Mouse (Mus musculus) heart, embryonic 14.5 days (tissue): ENCODE results near the gene Cxcl16. TPM values are rescaled to one million over a fixed set of nuclear protein-coding genes. Genes with fewer than 3 reads are reported as not detected.

Experiments
- ATAC-seq: fragments of 200-750 bp; cut with Nextera tagmentation; 2 replicates; pipeline ENCODE4 v1.8.0; 2017; ENCODE audit warnings: low read depth, moderate TSS enrichment; ENCODE audit not compliant: insufficient number of reproducible peaks, insufficient read depth, low FRiP score
- H3K27ac ChIP-seq, 2 experiments: fragments of 200-500 bp in 1 of 2; fragments of 300-500 bp in 1 of 2; sonication (generic) in 1 of 2; replicated peaks in 1 of 2; 2 replicates each; pipeline ENCODE4 v1.5.1; 2012 to 2014; ENCODE audit warnings: low read depth in 2 of 2, low read length in 2 of 2, control low read depth in 1 of 2, mild to moderate bottlenecking in 1 of 2, mixed read lengths in 1 of 2; ENCODE audit not compliant: control insufficient read depth in 1 of 2, insufficient read depth in 1 of 2
- H3K27me3 ChIP-seq: fragments of 300-500 bp; sonication (generic); 2 replicates; pipeline ENCODE4 v1.6.1; 2014; ENCODE audit warnings: mild to moderate bottlenecking, low read length, control low read depth; ENCODE audit not compliant: control insufficient read depth, insufficient read depth
- H3K36me3 ChIP-seq: fragments of 300-500 bp; sonication (generic); 2 replicates; pipeline ENCODE4 v1.6.1; 2014; ENCODE audit warnings: mild to moderate bottlenecking, control low read depth, low read length, mixed read lengths; ENCODE audit not compliant: control insufficient read depth, insufficient read depth
- H3K4me1 ChIP-seq, 2 experiments: fragments of 200-500 bp in 1 of 2; fragments of 300-500 bp in 1 of 2; sonication (generic) in 1 of 2; 2 replicates each; pipeline ENCODE4 v1.6.1; 2012 to 2014; ENCODE audit warnings: low read length in 2 of 2, control low read depth in 1 of 2, mixed read lengths in 1 of 2; ENCODE audit not compliant: control insufficient read depth in 2 of 2, insufficient read depth in 2 of 2
- H3K4me2 ChIP-seq: fragments of 300-500 bp; sonication (generic); 2 replicates; pipeline ENCODE4 v1.6.1; 2014; ENCODE audit warnings: mild to moderate bottlenecking, low read length
- H3K4me3 ChIP-seq, 2 experiments: fragments of 200-500 bp in 1 of 2; fragments of 300-500 bp in 1 of 2; sonication (generic) in 1 of 2; 2 replicates each; pipeline ENCODE4 v1.5.1; 2012 to 2014; ENCODE audit warnings: low read length in 2 of 2, mild to moderate bottlenecking in 2 of 2, control low read depth in 1 of 2, low read depth in 1 of 2, moderate library complexity in 1 of 2; ENCODE audit not compliant: control insufficient read depth in 1 of 2, insufficient read depth in 1 of 2
- H3K9ac ChIP-seq: fragments of 300-500 bp; sonication (generic); 2 replicates; pipeline ENCODE4 v1.6.1; 2014; ENCODE audit warnings: mild to moderate bottlenecking, low read length
- H3K9me3 ChIP-seq: fragments of 300-500 bp; sonication (generic); 2 replicates; pipeline ENCODE4 v1.6.1; 2016; ENCODE audit warnings: low read length, control low read depth; ENCODE audit not compliant: control insufficient read depth
- WGBS: fragments of 180-500 bp; shearing (Covaris S2); extraction: QIAGEN DNeasy Blood & Tissue Kit; methylation state at CpG from one replicate; pipeline ENCODE4 v1.1.7; 2014; 5-methylcytosine and 5-hydroxymethylcytosine counted together
- polyA plus RNA-seq: library from polyadenylated mRNA; unstranded; fragments of >200 nt; fragmentation: Nextera tagmentation; extraction: Ambion mirVana; gene quantifications from 2 replicates; pipeline ENCODE4 v1.2.1, GENCODE M21; 2014

Gene Cxcl16
- 9.4 and 10.3 TPM in 2 replicates for polyA plus RNA-seq

DNA sequence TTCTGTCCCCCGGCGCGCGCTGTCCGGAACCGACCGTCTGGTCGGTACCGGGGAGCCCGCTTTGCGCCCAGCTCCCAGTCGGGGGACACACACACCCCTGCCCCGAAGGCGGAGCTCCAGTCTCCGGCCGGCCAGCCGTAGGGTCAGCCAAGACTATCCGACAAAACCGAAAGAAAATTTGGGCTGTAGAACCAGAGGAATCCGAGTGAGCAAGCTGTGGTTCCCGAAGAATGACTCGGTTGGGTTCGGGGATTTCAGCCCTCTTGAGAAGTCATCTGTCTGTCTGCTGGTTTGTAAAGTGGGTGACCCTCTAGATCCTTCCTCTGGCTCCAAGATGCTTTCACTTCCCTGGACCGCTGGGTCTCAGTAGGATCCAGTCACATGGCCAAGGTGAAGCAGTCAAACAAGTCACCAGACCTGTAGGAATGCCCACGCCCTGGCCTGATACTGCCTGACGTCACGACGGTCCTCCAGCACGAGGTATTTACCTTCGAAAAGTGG lies at the start of gene Cxcl16:
TSS of gene Cxcl16 (minus strand) at position 384 of the 501 bp plus-strand sequence.
- H3K9me3 ChIP-seq = no peaks in the 10 kb centered on the region
- peak within 1 kb of the TSS in 1 of 2 experiments; percentile 24; a peak in 2 of 4 replicates for H3K27ac ChIP-seq
- H3K4me1 ChIP-seq = peaks cover 3 to 10% of the 10 kb centered on the region in 2 experiments; a peak in 3 of 4 replicates
- peak within 1 kb of the TSS; percentile 91 for H3K4me2 ChIP-seq
- H3K27me3 ChIP-seq = peaks cover 26% of the 10 kb centered on the region
- 0 out of 2 replicates have a peak, but pooled peaks have one; percentile 29 for ATAC-seq
- peak within 1 kb of the TSS; percentile 56 to 83 for H3K4me3 ChIP-seq
- 1% methylated on average over 29 of the region's 30 CpGs for WGBS
- H3K9ac ChIP-seq = peak within 1 kb of the TSS; percentile 72
- H3K36me3 ChIP-seq = peaks cover 8% of the 10 kb centered on the region; the same call in 1 of the 2 replicates

DNA sequence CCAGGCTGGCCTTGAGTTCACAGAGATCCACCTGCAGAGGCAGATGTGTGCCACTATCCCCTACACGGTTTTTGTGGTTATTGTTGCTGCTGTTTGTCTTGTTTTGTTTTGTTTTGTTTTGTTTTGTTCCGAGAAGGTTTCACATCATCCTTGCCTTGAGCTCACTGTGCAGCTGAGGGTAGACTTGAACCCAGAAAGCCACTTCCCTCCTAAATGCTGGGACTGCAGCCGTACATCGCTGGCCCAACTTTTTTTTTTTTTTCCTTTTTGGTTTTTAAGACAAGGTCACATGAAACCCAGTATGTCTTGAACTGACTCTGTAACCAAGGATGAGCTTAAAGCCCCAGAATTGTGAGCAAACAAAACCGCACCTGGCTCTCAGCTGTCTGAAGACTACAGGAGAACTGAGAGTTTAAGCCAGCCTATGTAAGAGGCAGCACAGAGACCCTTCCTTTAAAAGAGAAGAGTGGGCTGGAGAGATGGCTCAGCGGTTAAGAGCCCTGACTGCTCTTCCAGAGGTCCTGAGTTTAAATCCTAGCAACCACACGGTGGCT lies 47.3 kb upstream of the Cxcl16 start:
- 66% methylated on average over 7 of the region's 7 CpGs for WGBS
- H3K27ac ChIP-seq = no peak overlapping the region
- no peak overlapping the region for H3K9ac ChIP-seq
- ATAC-seq = no peak
- H3K4me1 ChIP-seq = 0 out of 4 replicates have a peak, but pooled peaks cover 3 to 4% of the 10 kb centered on the region in 2 experiments
- H3K4me2 ChIP-seq = no peak overlapping the region
- H3K27me3 ChIP-seq = peaks cover 10% of the 10 kb centered on the region; the same call in 1 of the 2 replicates
- H3K9me3 ChIP-seq = no peaks in the 10 kb centered on the region
- H3K4me3 ChIP-seq = no peak overlapping the region
- no peaks in the 10 kb centered on the region for H3K36me3 ChIP-seq

DNA sequence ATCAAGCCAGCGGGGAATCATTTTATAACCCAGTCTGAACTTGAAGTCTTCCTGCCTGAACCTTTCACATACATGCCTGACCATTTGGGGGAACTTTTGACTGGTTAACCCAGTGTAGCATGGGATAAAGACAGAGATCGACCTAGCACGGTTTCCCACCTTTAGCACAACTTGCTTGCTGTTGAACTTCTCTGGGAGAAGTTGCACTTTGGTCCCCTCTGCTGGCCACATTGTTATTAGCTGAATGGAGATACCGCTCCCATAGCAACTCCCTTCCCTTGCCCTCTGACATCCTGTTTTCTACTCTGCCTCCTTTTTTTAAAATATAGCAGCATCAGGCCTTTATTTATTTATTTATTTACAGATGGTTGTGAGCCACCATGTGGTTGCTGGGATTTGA lies 46.6 kb upstream of the Cxcl16 start:
- no peak for ATAC-seq
- H3K9me3 ChIP-seq = no peaks in the 10 kb centered on the region
- peak overlapping the region; percentile 26; the same call in 1 of the 2 replicates for H3K4me2 ChIP-seq
- H3K4me1 ChIP-seq = 0 out of 4 replicates have a peak, but pooled peaks cover 3 to 4% of the 10 kb centered on the region in 2 experiments
- H3K9ac ChIP-seq = no peak overlapping the region
- H3K36me3 ChIP-seq = no peaks in the 10 kb centered on the region
- H3K27ac ChIP-seq = no peak overlapping the region
- no peak overlapping the region for H3K4me3 ChIP-seq
- 19% methylated on average over 4 of the region's 4 CpGs for WGBS
- H3K27me3 ChIP-seq = peaks cover 10% of the 10 kb centered on the region; the same call in 1 of the 2 replicates

DNA sequence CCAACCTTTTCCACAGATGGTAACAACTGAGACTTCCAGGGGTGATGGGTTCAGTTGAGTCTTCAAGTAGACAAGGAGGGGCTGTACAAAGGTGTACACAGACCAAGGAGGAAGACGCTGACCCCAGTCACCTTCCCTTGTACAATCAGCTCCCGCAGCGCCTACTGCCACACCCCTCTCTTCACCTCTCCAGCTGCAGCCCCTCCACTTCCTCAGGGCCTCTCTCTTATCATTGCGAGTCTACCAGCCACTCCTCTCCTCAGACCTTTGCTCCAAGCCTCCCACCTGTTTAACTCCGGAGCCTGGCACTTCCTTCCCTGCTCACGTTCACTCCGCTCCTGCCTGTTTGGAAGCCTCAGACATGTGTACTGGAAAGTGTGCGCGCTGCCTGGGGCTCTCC lies 45.2 kb upstream of the Cxcl16 start, which contains the start of gene Tm4sf5:
TSS of gene Tm4sf5 (plus strand) at position 275 of the 400 bp plus-strand sequence.
- Histone ChIP-seq H3K27me3 (peaks cover 4% of the 10 kb centered on the region; the same call in 1 of the 2 replicates), H3K9ac (no peak within 1 kb of the TSS), H3K4me2 (no peak within 1 kb of the TSS), H3K36me3 (no peaks in the 10 kb centered on the region), H3K4me1 (no peaks in the 10 kb centered on the region), H3K27ac (no peak within 1 kb of the TSS), H3K9me3 (no peaks in the 10 kb centered on the region), H3K4me3 (no peak within 1 kb of the TSS)
- WGBS = 44% methylated on average over 9 of the region's 9 CpGs
- ATAC-seq = no peak

DNA sequence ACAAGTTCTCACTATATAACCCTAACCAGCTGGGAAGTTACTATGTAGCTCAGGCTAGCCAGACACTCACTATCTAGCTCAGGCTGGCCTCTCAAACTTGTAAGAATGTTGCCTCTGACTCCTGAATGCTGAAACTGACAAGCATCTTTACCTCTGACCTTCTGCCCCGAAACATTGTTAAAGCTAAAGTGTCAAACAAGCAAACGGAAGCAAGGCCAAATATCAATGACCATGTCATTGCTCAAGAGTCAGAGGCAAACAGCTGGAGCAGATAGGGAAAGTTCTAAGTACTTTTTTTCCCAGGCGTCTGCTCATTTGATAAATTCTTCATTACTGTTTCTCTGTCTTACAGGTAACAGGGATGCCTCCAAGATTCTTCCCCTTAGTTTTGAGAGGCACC lies 42.2 kb upstream of the Cxcl16 start:
- H3K9me3 ChIP-seq = no peaks in the 10 kb centered on the region
- H3K4me1 ChIP-seq = no peaks in the 10 kb centered on the region
- H3K36me3 ChIP-seq = no peaks in the 10 kb centered on the region
- H3K9ac ChIP-seq = no peak overlapping the region
- no peak overlapping the region for H3K27ac ChIP-seq
- H3K27me3 ChIP-seq = no peaks in the 10 kb centered on the region
- no peak overlapping the region for H3K4me2 ChIP-seq
- ATAC-seq = no peak
- 57% methylated on average over 3 of the region's 3 CpGs for WGBS
- H3K4me3 ChIP-seq = no peak overlapping the region

DNA sequence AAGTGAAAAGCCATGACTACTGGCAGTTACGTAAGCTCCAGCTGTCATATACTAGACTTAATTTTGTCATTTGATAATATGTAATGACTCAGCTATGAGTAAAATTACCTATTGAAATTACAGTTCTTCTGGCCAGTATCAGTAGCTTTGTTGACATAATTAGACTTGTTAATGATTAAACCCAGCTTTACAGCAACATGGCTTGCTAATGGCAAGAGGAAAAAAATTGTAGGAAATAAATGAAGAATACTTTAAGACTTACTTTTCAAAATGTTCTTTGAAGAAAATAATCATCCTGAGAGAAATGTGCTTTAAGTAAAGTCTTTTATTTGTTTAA lies 40.7 kb upstream of the Cxcl16 start:
- no peaks in the 10 kb centered on the region for H3K9me3 ChIP-seq
- WGBS = 88% methylated on average over 1 of the region's 1 CpGs

DNA sequence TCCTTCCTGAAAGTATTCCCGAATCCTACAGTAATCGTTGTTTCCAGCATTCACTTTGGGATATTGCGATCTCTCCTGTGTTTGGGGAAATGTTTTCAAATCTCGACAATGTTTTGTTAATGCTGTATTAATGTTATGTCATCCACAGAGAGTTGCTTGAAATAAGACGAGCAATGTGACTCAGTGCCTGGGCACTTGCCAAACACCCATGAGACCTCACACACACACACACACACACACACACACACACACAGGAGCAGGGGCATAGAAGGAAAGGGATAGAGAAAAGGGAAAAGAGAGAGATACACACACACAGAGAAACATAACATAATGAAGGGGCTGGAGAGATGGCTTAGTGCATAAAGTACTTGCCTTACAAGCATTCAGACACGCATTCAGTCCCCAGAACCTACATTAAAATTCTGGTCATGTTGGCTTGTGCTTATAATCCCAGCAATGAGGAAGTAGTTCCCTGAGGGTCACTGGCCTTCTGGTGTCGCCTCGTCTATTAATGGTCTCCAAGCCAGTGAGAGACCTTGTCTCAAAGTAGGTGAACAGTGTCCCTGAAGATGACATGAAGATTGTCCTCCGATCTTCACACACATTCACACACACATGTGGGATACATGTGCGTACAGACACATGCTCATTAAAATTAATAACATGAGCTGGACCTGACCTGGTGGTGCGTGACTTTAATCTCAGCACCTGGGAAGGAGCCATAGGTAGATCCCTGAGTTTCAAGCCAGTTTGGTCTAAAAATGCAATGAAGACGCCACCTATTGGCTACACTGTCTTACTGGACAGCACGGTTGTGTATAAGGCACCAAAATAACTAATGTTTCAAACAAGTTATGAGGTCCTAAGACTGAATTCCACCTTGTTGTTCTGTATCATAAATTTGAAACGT lies 40.0 kb upstream of the Cxcl16 start:
- ATAC-seq = no peak
- no peak overlapping the region for H3K27ac ChIP-seq
- H3K9ac ChIP-seq = no peak overlapping the region
- H3K9me3 ChIP-seq = no peaks in the 10 kb centered on the region
- no peak overlapping the region for H3K4me2 ChIP-seq
- no peaks in the 10 kb centered on the region for H3K27me3 ChIP-seq
- H3K36me3 ChIP-seq = no peaks in the 10 kb centered on the region
- no peak overlapping the region for H3K4me3 ChIP-seq
- WGBS = 66% methylated on average over 14 of the region's 14 CpGs
- H3K4me1 ChIP-seq = no peaks in the 10 kb centered on the region

More for the DNA sequence above, 40.7 kb upstream of the Cxcl16 start:
- no peaks in the 10 kb centered on the region for H3K36me3 ChIP-seq
- no peak overlapping the region for H3K27ac ChIP-seq
- no peak for ATAC-seq
- no peak overlapping the region for H3K4me3 ChIP-seq
- H3K4me1 ChIP-seq = no peaks in the 10 kb centered on the region
- no peak overlapping the region for H3K4me2 ChIP-seq
- no peak overlapping the region for H3K9ac ChIP-seq
- no peaks in the 10 kb centered on the region for H3K27me3 ChIP-seq
